Comparison of ENCODE assay signal across 23 mouse cellular contexts in genomic region chr7:141019028-141019427, GRCm38 (mm10). TPM values are rescaled to one million over a fixed set of nuclear protein-coding genes. Genes with fewer than 3 reads are reported as not detected.
"Had no signal": no experiment of that assay in that cellular context is flagged by ENCODE, and none has a peak within 500 bp of the region (broad histone marks: within the 10 kb centered on the region; RNA-seq: fewer than 3 reads in every experiment).

No protein-coding gene starts in this region.

- DNase-seq: lung, adult 18-20 months; lung, embryonic 14.5 days; lung, postnatal 10 days; lung, postnatal 4 days; midbrain, embryonic 14.5 days; right cerebral cortex, postnatal 14 days; thymus, adult 18-20 months; thymus, postnatal 14 days; thymus, postnatal 36 days had no signal

- H3K4me1 ChIP-seq: midbrain, embryonic 10.5 days; midbrain, embryonic 12.5 days; neural tube, embryonic 12.5 days had no signal

- H3K36me3 ChIP-seq: midbrain, embryonic 10.5 days; midbrain, embryonic 12.5 days; neural tube, embryonic 12.5 days had no signal

- H3K9ac ChIP-seq: lung, embryonic 14.5 days; midbrain, embryonic 12.5 days; neural tube, embryonic 12.5 days had no signal

- H3K27me3 ChIP-seq: midbrain, embryonic 12.5 days; neural tube, embryonic 12.5 days had no signal

- ATAC-seq: midbrain, embryonic 16.5 days had no signal

- H3K27ac ChIP-seq: midbrain, embryonic 10.5 days; midbrain, embryonic 12.5 days; neural tube, embryonic 12.5 days had no signal

- H3K4me3 ChIP-seq: midbrain, embryonic 10.5 days; midbrain, embryonic 12.5 days; neural tube, embryonic 12.5 days had no signal

RNA-seq across cellular contexts. Expression of gene Ifitm6, which starts 1.3 kb away (rescaled TPM):
- polyA plus RNA-seq: midbrain, embryonic 10.5 days; stomach, embryonic 14.5 days had no signal

RNA-seq across cellular contexts. Expression of gene Gm17387, which starts 9.9 kb away (rescaled TPM):
- total RNA-seq: megakaryocyte, adult 5-6 weeks; megakaryocyte-erythroid progenitor cell, adult 5-6 weeks; monocyte, adult 5-6 weeks; neutrophil, adult 5-6 weeks had no signal
- polyA plus RNA-seq: liver, embryonic 16.5 days; lung, embryonic 14.5 days; lung, embryonic 16.5 days; midbrain, embryonic 10.5 days; midbrain, embryonic 12.5 days; midbrain, embryonic 14.5 days; midbrain, embryonic 16.5 days; neural tube, embryonic 12.5 days; neural tube, embryonic 14.5 days; stomach, embryonic 14.5 days; stomach, embryonic 16.5 days; thymus, postnatal 0 days had no signal

RNA-seq across cellular contexts. Expression of gene B4galnt4, which starts 41.9 kb away (rescaled TPM):
- total RNA-seq: neutrophil, adult 5-6 weeks had no signal
